Mouse (Mus musculus) hindbrain, embryonic 13.5 days (tissue): Measurements from ENCODE around the gene Ehf. TPM values are rescaled to one million over a fixed set of nuclear protein-coding genes. Genes with fewer than 3 reads are reported as not detected.

Source experiments
- ATAC-seq: fragments of 200-750 bp; cut with Nextera tagmentation; 2 replicates; pipeline ENCODE4 v1.8.0; 2017; ENCODE audit warnings: moderate TSS enrichment; ENCODE audit not compliant: low FRiP score
- H3K27ac ChIP-seq: fragments of 300-500 bp; sonication (generic); 2 replicates; pipeline ENCODE4 v1.5.1; 2015; ENCODE audit warnings: inconsistent platforms, mild to moderate bottlenecking, moderate library complexity
- H3K27me3 ChIP-seq: fragments of 300-500 bp; sonication (generic); 2 replicates; pipeline ENCODE4 v1.6.1; 2015; ENCODE audit warnings: mild to moderate bottlenecking, inconsistent platforms
- H3K36me3 ChIP-seq: fragments of 300-500 bp; sonication (generic); 2 replicates; pipeline ENCODE4 v1.6.1; 2015; ENCODE audit warnings: mild to moderate bottlenecking, inconsistent platforms
- H3K4me1 ChIP-seq: fragments of 300-500 bp; sonication (generic); replicated peaks from 2 replicates; pipeline ENCODE4 v1.6.1; 2015; ENCODE audit warnings: inconsistent platforms
- H3K4me2 ChIP-seq: fragments of 300-500 bp; sonication (generic); 2 replicates; pipeline ENCODE4 v1.6.1; 2015; ENCODE audit warnings: inconsistent platforms, mild to moderate bottlenecking, moderate library complexity
- H3K4me3 ChIP-seq: fragments of 300-500 bp; sonication (generic); 2 replicates; pipeline ENCODE4 v1.5.1; 2015; ENCODE audit warnings: mild to moderate bottlenecking, inconsistent platforms
- H3K9ac ChIP-seq: fragments of 300-500 bp; sonication (generic); 2 replicates; pipeline ENCODE4 v1.6.1; 2015; ENCODE audit warnings: mild to moderate bottlenecking, inconsistent platforms
- H3K9me3 ChIP-seq: fragments of 300-500 bp; sonication (generic); 2 replicates; pipeline ENCODE4 v1.6.1; 2016; ENCODE audit warnings: inconsistent platforms
- WGBS: fragments of 180-500 bp; shearing (Covaris S2); methylation state at CpG from one replicate; pipeline ENCODE4 v1.1.7; 2015; 5-methylcytosine and 5-hydroxymethylcytosine counted together
- polyA plus RNA-seq: library from polyadenylated mRNA; unstranded; fragments of >200 nt; fragmentation: Nextera tagmentation; extraction: Ambion mirVana; gene quantifications from 2 replicates; pipeline ENCODE4 v1.2.1, GENCODE M21; 2015

Ehf gene
- polyA plus RNA-seq, 1 experiment from 2014 or later = 0.13 TPM

DNA sequence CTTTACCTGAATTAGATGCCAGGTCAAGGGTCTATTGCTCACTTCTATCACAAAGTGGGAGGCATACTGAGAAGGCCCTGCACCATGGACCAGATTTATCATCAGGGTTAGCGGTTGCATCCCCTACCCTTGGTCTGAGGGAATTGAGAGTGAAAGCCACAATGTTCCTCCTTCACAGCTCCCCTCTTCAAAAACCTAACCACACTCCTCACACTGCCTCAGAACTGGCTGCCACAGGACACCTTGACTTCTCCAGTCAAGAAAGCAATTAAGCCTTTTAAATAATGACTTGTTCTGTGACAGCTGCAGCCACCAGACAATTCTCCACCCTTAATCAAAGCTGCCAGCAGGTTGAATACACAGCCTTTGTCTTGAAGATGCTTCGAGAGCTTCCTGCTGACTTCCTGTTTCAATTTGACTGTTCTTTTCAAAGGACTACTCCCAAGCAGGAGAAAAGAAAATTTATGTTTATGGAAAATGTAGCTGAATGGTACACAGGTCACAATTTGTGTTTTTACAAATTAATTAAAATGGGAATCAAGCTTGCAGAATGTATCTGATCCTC is 12.3 kb downstream of the Ehf start:
- Histone ChIP-seq H3K9ac (no peak overlapping the region), H3K27ac (no peak overlapping the region)
- WGBS = 34% methylated on average over 2 of the region's 2 CpGs

DNA sequence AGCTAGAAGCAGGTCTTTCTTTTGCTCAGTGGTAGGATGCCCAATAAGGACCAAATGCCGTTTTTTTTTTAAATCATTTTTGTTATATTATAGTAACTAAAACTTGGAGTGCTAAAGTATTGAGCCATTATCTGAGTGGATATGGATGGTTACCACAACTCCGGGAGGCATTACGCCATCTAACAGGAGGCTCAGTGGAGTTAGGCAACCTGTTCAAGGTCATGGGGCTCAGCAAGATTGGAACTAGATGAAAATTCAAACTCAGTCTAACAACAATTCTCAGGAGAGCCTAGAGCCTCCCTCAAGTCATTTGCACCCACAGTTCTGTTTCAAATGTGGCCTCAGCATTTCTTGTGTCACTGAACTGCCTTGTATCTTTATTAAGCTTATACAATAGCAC is 12.9 kb downstream of the Ehf start:
- H3K4me2 ChIP-seq = no peak overlapping the region
- no peak overlapping the region for H3K9ac ChIP-seq
- no peak overlapping the region for H3K27ac ChIP-seq
- no peaks in the 10 kb centered on the region for H3K9me3 ChIP-seq
- H3K36me3 ChIP-seq = no peaks in the 10 kb centered on the region
- peaks cover 2% of the 10 kb centered on the region; the same call in 1 of the 2 replicates for H3K4me1 ChIP-seq
- WGBS = 94% methylated on average over 3 of the region's 3 CpGs
- H3K4me3 ChIP-seq = no peak overlapping the region
- ATAC-seq = no peak
- H3K27me3 ChIP-seq = 0 out of 2 replicates have a peak, but pooled peaks cover 4% of the 10 kb centered on the region

More for the DNA sequence above, 12.3 kb downstream of the Ehf start:
- ATAC-seq = no peak
- H3K4me3 ChIP-seq = no peak overlapping the region
- 0 out of 2 replicates have a peak, but pooled peaks cover 1% of the 10 kb centered on the region for H3K27me3 ChIP-seq
- no peak overlapping the region for H3K4me2 ChIP-seq
- H3K36me3 ChIP-seq = no peaks in the 10 kb centered on the region
- H3K4me1 ChIP-seq = peaks cover 2% of the 10 kb centered on the region; the same call in 1 of the 2 replicates
- H3K9me3 ChIP-seq = no peaks in the 10 kb centered on the region

DNA sequence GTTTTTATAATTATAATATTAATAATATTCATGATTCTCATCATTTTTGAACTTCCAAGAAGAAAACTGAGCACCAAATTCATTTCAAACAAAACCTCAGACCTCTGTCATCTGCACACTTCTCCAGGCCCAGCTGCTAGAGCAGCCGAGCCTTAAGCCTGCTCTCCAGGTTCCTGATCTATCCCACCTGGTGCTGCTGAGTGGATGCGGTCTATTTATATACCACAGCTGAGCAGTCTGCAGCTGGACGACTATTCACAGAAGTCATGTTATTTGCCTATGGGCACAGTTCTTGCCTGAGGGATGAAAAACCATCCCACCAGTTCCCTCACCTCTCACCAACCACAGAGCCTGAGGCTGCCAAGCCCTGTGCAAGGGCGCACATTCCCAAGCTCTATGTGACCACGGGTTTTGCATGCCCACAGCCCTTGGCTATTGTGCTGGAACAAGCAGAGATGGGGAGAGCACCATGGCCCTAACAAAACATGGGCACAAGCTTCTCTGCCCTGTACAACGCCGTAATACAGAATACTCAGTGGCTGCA is 13.6 kb downstream of the Ehf start:
- Histone ChIP-seq H3K27ac (no peak overlapping the region), H3K4me1 (peaks cover 2% of the 10 kb centered on the region; the same call in 1 of the 2 replicates), H3K27me3 (0 out of 2 replicates have a peak, but pooled peaks cover 4% of the 10 kb centered on the region), H3K9me3 (no peaks in the 10 kb centered on the region), H3K36me3 (no peaks in the 10 kb centered on the region), H3K4me3 (no peak overlapping the region), H3K9ac (no peak overlapping the region), H3K4me2 (no peak overlapping the region)
- no peak for ATAC-seq
- 82% methylated on average over 7 of the region's 7 CpGs for WGBS

DNA sequence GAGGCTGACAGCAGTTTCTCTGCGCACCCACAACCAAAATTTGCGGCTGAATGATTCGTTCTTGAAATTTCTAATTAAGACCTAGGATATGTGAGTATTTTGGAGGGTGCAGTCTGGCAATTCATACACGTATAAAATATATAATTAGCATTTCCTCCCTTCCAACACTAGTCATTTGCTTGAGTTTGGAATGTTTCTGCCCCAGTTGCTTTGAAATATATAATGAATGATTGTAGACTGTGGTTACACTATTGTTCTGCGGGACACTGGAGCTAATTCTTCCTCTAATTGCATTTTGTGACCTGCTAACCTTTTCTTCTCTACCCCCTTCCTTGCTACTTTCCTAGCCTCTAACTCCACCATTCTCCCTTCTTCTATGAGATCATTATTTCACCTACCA is 15.4 kb downstream of the Ehf start:
- H3K4me3 ChIP-seq = no peak overlapping the region
- H3K9me3 ChIP-seq = no peaks in the 10 kb centered on the region
- no peaks in the 10 kb centered on the region for H3K36me3 ChIP-seq
- no peak for ATAC-seq
- H3K9ac ChIP-seq = no peak overlapping the region
- no peaks in the 10 kb centered on the region; the same call in 1 of the 2 replicates for H3K4me1 ChIP-seq
- H3K27me3 ChIP-seq = 0 out of 2 replicates have a peak, but pooled peaks cover 4% of the 10 kb centered on the region
- H3K4me2 ChIP-seq = no peak overlapping the region
- 70% methylated on average over 5 of the region's 5 CpGs for WGBS
- H3K27ac ChIP-seq = no peak overlapping the region

DNA sequence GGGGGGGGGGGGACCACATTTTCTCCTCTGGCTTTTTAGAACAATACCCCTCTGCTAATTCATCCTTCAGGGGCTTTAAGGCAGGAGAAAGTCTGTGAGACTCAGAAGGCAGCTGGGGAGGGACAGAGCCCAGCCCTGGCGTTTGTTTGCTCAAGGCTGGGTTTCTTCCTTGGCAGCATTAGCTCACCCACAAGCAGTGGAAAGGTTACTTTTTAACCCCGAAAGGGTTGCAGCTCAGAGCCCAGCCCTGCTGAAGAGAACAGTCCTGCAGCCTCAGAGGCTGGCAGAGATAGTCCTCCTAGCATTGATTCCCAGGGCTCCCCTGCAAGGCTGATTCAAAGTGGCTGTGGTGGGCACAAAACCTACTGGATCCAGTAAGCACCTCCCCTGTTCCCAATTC is 17.5 kb downstream of the Ehf start:
- H3K4me1 ChIP-seq = no peaks in the 10 kb centered on the region; the same call in 1 of the 2 replicates
- no peaks in the 10 kb centered on the region for H3K36me3 ChIP-seq
- WGBS = 26% methylated on average over 2 of the region's 2 CpGs
- 0 out of 2 replicates have a peak, but pooled peaks cover 4% of the 10 kb centered on the region for H3K27me3 ChIP-seq
- no peak overlapping the region for H3K4me3 ChIP-seq
- no peak overlapping the region for H3K9ac ChIP-seq
- H3K9me3 ChIP-seq = no peaks in the 10 kb centered on the region
- no peak overlapping the region for H3K4me2 ChIP-seq
- no peak overlapping the region for H3K27ac ChIP-seq
- no peak for ATAC-seq

DNA sequence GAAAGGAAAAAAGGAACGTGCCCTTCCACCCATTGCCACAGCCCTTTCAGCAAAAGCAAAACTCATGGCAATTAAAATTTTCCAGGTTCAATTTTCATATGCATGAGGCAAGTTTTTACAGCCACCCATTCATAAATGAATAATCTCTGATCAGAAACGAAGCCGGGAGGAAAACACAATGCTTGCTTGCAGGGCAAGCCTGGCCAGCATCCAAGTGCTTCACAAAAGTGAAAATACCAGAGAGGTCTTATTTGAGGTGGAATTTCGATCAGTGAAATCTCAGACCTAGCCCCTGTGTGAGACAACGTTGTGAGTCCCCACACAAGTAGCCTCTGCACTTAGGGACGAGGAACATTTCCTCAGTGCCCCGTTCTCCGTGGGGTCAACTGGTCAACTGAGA is 19.3 kb downstream of the Ehf start:
- ATAC-seq = no peak
- Histone ChIP-seq H3K36me3 (no peaks in the 10 kb centered on the region), H3K9ac (no peak overlapping the region), H3K4me1 (no peaks in the 10 kb centered on the region), H3K27ac (no peak overlapping the region), H3K4me2 (no peak overlapping the region), H3K4me3 (no peak overlapping the region), H3K9me3 (no peaks in the 10 kb centered on the region), H3K27me3 (0 out of 2 replicates have a peak, but pooled peaks cover 4% of the 10 kb centered on the region)
- WGBS = 74% methylated on average over 8 of the region's 8 CpGs

DNA sequence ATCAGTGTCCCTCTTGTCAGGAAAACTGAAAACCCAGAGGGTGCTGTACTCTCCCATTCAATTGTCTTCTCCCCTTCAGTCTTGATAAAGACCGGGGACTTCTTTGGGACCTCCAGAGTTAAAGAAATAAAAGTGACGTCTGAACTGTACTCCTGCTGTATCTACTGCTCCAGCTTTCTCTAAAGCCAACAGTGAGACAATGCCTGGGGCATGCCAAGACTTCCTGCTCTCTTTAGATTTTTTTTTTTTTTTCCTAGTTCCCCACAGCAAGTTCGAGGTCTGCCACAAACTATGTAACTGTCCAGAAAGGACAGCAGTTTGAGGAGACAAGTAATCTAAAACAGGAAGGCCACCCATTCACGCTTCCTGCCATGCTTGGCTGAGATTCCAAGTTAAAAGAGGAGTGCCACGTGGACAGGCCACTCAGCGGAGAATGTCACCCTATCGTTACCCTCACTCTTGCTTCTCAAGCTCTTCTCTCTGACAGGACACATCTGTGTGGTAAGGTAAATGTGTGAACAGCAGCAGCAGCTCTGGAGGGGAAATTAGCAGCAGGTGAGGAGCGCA is 20.8 kb downstream of the Ehf start:
- Histone ChIP-seq H3K36me3 (no peaks in the 10 kb centered on the region), H3K4me2 (no peak overlapping the region), H3K4me3 (no peak overlapping the region), H3K9me3 (no peaks in the 10 kb centered on the region), H3K27ac (no peak overlapping the region), H3K4me1 (no peaks in the 10 kb centered on the region), H3K27me3 (0 out of 2 replicates have a peak, but pooled peaks cover 4% of the 10 kb centered on the region), H3K9ac (no peak overlapping the region)
- ATAC-seq = no peak
- 76% methylated on average over 8 of the region's 8 CpGs for WGBS

DNA sequence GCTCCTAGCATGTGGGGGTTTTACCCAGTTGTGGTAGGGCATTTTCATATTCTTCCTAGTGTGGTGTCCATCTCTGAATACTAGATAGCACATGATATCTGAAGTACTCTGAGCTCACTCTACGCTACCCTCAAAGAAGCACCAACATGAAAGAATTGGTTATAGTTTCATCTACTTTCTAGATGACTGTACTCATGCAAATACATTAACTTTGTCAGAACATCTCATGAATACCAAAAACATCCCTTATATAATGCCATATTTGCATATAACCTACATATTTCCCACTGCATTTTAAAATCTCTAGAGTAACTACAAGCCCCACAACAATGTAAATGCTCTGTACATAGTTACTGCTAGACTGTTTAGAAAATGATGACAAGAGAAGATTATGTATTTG is 23.2 kb downstream of the Ehf start:
- no peak overlapping the region for H3K4me2 ChIP-seq
- 95% methylated on average over 1 of the region's 1 CpGs for WGBS
- no peaks in the 10 kb centered on the region for H3K9me3 ChIP-seq
- no peaks in the 10 kb centered on the region for H3K27me3 ChIP-seq
- no peak overlapping the region for H3K4me3 ChIP-seq
- no peaks in the 10 kb centered on the region for H3K4me1 ChIP-seq
- ATAC-seq = no peak
- H3K9ac ChIP-seq = no peak overlapping the region
- H3K36me3 ChIP-seq = no peaks in the 10 kb centered on the region
- H3K27ac ChIP-seq = no peak overlapping the region

DNA sequence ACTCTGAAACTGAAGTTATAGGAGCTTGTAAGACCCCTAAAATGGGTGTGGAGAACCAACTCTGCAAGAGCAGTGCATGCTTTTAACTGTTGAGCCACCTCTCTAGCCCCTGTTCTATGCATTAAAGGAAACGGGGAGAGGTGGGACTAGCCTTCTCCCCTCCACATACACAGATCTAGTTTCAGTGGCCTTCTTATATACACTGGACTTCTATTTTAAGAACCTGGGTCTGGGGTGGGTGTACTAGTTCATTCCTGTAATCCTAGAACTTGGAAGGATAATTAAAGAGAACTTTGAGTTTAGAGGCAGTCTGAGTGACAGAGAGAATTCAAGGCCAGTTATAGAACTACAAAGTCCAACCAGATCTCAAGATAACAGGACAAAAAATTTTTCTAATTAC is 24.6 kb downstream of the Ehf start:
- no peaks in the 10 kb centered on the region for H3K4me1 ChIP-seq
- H3K4me3 ChIP-seq = no peak overlapping the region
- H3K9ac ChIP-seq = no peak overlapping the region
- no peaks in the 10 kb centered on the region for H3K36me3 ChIP-seq
- H3K27ac ChIP-seq = no peak overlapping the region
- no peak overlapping the region for H3K4me2 ChIP-seq
- H3K27me3 ChIP-seq = no peaks in the 10 kb centered on the region
- 83% methylated on average over 1 of the region's 1 CpGs for WGBS
- H3K9me3 ChIP-seq = no peaks in the 10 kb centered on the region
- ATAC-seq = no peak

DNA sequence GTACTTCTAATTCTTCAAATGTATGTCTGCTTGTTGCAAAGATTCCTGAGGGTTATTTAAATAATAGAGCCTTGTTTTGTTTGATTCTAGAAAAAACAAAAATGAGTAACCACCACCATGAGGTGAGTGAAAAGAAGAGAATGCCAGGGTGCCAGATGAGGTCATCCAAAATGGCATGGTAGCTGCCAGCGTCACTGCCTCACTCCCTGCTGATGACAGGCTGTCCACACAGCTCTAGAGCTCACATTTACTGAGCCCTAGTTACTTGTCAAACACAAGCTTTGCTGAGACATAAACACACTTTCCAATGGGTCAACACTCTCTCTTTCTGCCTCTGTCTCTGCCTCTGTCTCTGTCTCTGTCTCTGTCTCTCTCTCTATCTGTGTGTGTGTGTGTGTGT is 25.3 kb downstream of the Ehf start:
- H3K9me3 ChIP-seq = no peaks in the 10 kb centered on the region
- no peak for ATAC-seq

DNA sequence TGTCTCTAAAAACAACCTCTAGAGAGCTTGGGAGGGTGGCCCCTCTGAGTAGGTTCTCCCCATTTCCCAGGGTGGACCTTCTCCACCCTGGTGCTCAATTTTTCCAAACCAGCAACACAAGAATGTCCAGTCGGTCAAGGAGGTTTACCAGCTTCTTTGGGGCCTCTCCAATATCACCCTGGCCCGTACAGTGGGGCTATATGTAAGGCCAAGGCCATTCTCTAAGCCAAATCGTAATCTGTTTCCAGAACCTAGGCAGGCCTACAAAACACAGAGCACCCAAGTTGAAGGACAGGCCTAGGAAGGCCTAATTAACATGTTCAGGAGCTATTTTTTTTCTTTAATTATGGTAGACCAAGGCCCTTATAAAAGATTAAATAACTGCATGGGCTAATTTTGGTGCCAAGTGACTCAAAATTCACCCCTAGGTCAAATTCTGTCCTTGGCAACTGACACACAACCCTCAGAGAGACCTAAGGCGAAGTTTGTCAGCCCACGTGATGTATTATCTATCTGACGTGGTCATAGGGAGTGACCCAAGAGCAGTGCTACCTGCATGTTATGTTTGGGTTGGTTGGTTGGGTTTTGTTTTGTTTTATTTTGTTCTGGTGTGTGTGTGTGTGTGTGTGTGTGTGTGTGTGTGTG is 27.6 kb downstream of the Ehf start:
- 91% methylated on average over 6 of the region's 6 CpGs for WGBS
- no peak for ATAC-seq

More for the DNA sequence above, 25.3 kb downstream of the Ehf start:
- Histone ChIP-seq H3K4me2 (no peak overlapping the region), H3K9ac (no peak overlapping the region), H3K27me3 (no peaks in the 10 kb centered on the region), H3K4me1 (no peaks in the 10 kb centered on the region), H3K27ac (no peak overlapping the region), H3K4me3 (no peak overlapping the region), H3K36me3 (no peaks in the 10 kb centered on the region)
- 65% methylated on average over 1 of the region's 1 CpGs for WGBS

DNA sequence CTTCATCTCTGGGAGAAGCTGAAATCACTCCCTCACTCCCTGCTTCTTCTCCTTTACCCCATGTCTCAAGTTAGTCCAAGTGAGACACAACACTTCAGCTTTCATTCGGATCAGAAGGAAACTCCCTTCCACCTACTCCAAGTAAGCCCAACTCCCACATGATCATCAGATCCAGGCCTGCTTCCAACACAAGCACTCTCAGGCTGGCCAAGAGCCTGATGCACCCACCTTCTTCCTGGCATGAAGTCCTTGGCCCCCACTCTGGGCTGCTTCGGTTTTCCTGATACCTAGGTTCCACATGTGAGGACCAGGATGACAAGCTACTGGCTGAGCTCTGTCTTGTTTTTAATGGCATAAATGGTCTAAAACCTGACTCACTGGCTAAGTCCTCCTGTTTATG is 28.3 kb downstream of the Ehf start:
- 93% methylated on average over 2 of the region's 2 CpGs for WGBS
- no peak overlapping the region for H3K27ac ChIP-seq

More for the DNA sequence above, 27.6 kb downstream of the Ehf start:
- H3K27ac ChIP-seq = no peak overlapping the region
- no peak overlapping the region for H3K4me3 ChIP-seq
- no peak overlapping the region for H3K4me2 ChIP-seq
- no peaks in the 10 kb centered on the region for H3K9me3 ChIP-seq
- no peak overlapping the region for H3K9ac ChIP-seq
- no peaks in the 10 kb centered on the region for H3K27me3 ChIP-seq
- no peaks in the 10 kb centered on the region for H3K4me1 ChIP-seq
- no peaks in the 10 kb centered on the region for H3K36me3 ChIP-seq

More for the DNA sequence above, 28.3 kb downstream of the Ehf start:
- no peaks in the 10 kb centered on the region for H3K36me3 ChIP-seq
- no peak for ATAC-seq
- H3K9me3 ChIP-seq = no peaks in the 10 kb centered on the region
- H3K9ac ChIP-seq = no peak overlapping the region
- H3K4me2 ChIP-seq = no peak overlapping the region
- no peaks in the 10 kb centered on the region for H3K4me1 ChIP-seq
- no peak overlapping the region for H3K4me3 ChIP-seq
- no peaks in the 10 kb centered on the region for H3K27me3 ChIP-seq
